Mouse (Mus musculus) lung, postnatal 0 days (tissue): Measurements from ENCODE around the gene Pla2g6.

Experiments
- CTCF ChIP-seq: IDR thresholded peaks from 2 replicates; pipeline ENCODE4 v1.5.1; 2016; ENCODE audit warnings: antibody characterized with exemption, mild to moderate bottlenecking
- EP300 ChIP-seq: IDR thresholded peaks from 2 replicates; pipeline ENCODE4 v1.6.1; 2016; ENCODE audit warnings: antibody characterized with exemption, mild to moderate bottlenecking, control low read depth

- TF ChIP-seq EP300 (no peak), CTCF (no peak)
Measured at GRCm38 (mm10) chr15:79292779-79293178, 35.4 kb downstream of the Pla2g6 start.
